Mouse (Mus musculus) left cerebral cortex, adult 11 months (tissue): ENCODE results near the gene Limch1.
A peak's percentile ranks its signal among the peaks of the same experiment; 100 is the strongest.

Source experiments
- DNase-seq: peaks from one replicate; pipeline ENCODE4 v3.0.0; 2022; ENCODE audit warnings: low spot score

The Limch1 gene

GRCm38 (mm10) chr5:66933134-66933804, 187.6 kb downstream of the Limch1 start:
- DNase-seq, result no peak

DNA sequence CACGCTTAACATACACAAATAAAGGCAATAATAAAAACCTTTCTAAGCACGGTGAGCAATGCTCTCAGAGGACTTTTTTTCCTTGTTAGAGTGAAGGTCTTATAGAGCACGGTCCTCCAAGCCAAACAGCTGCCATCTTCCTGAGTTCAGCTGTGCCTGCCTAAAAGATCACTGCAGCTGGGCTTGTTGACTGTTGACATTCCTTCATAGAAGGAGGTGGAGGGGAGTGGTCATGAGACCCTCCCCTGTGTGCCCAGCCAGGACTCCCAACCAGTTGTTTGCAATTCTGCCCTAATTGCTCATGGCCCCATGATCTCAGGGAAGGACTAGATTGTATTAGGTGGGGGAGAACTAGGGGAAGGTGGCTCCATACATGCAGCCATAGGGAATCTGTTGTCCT, 189.0 kb downstream of the Limch1 start:
- no peak for DNase-seq

DNA sequence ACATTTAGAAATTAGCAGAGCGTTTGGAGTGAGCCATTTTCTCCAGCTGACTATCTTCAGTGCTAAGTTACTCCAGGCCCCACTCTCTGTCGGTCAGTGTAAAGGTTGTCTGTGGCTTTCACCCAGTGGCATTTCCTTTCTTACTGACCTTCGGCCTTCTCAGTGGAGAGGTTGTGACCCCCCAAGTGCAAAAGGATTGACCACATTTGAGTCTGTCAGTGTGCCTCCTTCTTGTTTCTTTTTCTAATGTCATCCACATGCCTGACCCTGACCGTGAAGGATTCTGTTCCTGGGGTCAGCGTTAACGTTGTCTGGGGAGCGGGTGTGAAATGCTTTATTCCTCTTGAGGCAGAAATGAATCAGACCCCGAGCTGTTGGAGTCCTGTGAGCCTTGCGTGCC, 191.7 kb downstream of the Limch1 start:
- no peak for DNase-seq

GRCm38 (mm10) chr5:66941710-66942450, 196.3 kb downstream of the Limch1 start:
- DNase-seq, result no peak

GRCm38 (mm10) chr5:66942922-66943321, 197.3 kb downstream of the Limch1 start:
- DNase-seq, result no peak

GRCm38 (mm10) chr5:66943521-66943920, 197.9 kb downstream of the Limch1 start:
- no peak for DNase-seq

DNA sequence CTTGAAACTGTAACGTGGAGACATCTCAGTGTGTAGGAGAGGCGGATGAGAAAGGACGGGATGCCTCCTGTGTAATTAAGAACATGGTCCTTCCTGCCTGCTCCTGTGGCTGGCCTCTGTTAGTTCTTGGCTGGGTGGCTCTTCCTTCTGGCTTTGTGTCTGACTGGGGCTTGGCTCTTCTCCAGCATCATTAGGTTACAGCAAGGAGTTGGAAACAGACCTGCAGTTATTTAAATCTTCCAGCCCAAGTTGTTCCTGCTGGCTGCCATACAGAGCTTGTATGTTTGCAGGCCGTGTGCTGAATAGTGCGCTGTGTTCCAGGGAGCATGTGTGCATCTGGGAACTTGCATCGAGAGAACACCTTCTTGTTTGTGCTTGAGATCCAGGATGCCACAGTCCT, 202.3 kb downstream of the Limch1 start:
- no peak for DNase-seq

DNA sequence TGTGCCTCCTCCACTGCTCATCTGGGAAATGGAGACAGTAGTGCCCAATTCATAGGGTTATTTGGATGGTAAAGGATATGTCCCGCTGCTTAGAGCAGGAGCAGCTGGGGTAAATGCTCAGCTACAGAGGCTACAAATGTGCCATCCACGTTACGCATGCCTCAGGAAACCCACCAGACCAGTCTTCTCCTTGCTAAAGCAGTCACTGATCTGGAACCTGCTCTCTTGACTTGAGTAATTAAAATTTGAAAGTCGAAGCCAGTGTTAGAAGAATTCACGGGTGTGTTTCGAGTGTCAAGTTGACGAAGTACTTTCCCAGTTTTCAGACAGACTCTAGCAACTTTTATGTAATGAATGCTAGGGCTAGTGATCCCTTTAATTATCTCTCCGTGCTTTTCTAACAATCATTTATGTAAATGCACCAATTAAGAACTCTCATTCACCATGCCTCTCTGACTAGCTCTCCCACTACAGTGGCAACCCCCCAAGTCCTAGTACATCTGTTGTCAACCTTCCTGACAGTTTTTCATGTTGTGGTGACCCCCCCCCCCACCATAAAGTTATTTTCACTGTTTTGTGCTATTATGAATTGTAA, 203.6 kb downstream of the Limch1 start:
- no peak for DNase-seq

DNA sequence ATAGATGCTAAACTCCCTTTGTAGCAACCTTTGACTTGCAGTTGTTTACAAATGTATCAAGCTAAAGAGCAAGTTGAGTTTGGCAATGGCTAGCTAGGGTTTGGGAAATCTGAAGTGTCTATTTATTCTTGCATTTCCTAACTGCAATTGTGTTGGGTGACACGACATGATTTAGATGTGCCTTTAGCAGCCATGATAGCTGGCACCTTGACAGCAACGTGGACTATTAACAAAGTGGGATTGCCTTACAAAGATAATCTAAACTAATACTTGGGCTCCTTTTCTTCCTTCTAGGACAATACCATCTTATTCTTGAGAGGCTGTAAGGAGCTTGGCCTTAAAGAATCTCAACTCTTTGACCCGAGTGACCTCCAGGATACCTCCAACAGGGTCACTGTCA, 207.7 kb downstream of the Limch1 start:
- no peak for DNase-seq

DNA sequence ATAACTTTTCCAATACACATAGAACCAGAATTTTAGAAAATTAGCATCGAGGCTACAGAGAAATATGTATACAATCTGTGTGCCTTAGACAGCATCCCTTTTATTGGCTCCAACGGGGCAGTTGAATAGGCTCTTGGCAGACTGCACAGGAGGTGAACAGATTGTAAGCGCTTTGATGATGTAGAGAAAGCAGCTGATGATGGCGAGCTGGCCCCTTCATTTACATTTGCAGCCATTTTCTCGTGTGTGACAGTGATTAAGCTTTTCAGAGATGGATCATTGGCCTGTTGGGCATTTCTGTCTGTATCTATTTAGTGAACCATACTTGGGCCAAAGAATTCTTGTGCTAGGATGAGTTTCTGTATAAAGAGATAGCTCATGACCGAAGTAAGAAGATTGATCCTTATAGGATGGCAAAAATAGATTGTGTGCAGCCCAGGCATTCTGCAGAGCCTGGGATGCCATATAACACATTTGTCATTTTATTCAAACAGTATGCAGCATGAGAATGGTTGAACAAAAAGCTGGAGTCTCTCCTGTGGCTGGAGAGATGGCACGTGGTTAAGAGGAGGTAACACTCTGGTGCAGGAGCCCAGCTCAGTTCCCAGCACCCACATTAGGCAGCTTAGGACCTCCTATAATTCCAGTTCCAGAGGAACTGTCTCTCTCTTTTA, 208.5 kb downstream of the Limch1 start:
- DNase-seq, result no peak

DNA sequence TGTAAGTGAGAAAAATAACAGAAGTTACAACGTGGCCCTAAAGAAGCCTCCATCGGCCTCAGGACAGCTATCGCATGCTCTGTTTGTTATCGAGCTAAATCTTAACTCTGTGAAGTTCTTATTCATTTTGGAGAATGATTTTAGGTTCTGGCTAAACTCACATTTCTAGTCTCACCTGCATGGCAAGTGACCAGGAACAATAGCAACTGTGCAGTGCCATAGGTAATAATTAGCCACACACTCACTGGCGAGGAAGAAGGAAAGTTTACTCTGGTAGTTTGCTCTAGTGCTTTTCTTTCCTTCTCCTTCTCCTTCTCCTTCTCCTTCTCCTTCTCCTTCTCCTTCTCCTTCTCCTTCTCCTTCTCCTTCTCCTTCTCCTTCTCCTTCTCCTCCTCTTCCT, 209.6 kb downstream of the Limch1 start:
- DNase-seq, result no peak

DNA sequence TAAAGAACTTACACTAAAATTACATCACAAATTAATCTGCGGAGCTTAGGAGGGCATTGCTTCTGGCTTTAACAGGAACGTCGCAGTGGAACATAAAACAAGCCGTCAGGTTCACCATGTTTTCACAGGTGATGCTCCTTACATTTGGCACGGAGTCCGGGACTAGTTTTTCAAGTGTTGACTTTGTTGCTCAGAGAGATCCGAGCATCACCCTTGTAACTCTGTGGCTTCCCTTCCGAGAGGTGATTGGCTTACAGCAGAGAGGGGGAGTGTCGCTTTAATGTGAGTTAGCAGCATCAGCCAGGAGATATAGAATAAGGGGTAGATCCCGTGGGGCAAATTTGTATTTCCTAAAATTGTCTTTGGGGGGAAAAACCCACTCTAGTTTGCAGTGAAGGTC, 212.0 kb downstream of the Limch1 start:
- DNase-seq, result no peak

- DNase-seq, result no peak
Measured at GRCm38 (mm10) chr5:66958118-66958517, 212.5 kb downstream of the Limch1 start.

GRCm38 (mm10) chr5:66959968-66960367, 214.3 kb downstream of the Limch1 start:
- no peak for DNase-seq

- DNase-seq, result no peak
Measured at GRCm38 (mm10) chr5:66965442-66965841, 219.8 kb downstream of the Limch1 start.

DNA sequence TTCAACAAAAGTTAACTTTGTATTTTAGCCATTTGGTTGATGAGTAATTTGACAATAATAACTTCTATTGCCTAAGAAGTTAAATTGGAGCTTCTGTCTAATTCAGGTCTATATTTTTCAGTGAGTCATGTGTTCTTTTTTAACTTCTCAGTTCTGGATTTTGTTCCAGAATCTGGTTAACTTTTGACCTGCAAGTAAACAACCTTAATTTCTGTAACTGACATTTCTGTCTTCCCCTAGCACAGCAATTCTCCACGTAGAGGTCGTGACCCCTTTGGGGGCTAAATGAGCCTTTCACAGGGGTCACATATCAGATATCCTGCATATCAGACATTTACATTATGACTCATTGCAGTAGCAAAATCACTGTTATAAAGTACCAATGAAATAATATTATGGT, 221.5 kb downstream of the Limch1 start:
- DNase-seq, result no peak

GRCm38 (mm10) chr5:66967646-66968045, 222.0 kb downstream of the Limch1 start:
- DNase-seq, result no peak

- peak; percentile 47 for DNase-seq
Measured at GRCm38 (mm10) chr5:66968059-66968833, 222.6 kb downstream of the Limch1 start.

- DNase-seq, result no peak
Measured at GRCm38 (mm10) chr5:66968925-66969711, 223.5 kb downstream of the Limch1 start.

DNA sequence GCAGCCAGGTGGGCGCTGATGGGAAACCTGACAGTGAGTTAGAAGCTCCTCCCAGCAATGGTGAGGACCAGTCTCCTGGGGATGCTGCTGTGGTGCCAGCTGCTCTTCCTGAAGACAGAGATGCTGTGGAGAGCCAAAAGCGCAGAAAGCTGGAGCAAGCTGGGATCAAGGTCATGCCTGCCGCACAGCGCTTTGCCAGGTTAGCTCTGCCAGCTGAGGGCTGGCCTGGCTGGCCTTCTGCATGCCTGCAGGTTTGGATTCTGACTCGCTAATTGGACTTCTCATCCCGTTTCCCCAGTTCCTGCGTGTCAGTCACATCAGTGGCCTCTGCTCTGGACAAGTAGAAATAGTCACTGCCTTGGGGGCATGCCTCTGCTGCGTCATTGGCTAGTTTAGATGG, 230.0 kb downstream of the Limch1 start:
- no peak for DNase-seq
